In the genomic region with DNA sequence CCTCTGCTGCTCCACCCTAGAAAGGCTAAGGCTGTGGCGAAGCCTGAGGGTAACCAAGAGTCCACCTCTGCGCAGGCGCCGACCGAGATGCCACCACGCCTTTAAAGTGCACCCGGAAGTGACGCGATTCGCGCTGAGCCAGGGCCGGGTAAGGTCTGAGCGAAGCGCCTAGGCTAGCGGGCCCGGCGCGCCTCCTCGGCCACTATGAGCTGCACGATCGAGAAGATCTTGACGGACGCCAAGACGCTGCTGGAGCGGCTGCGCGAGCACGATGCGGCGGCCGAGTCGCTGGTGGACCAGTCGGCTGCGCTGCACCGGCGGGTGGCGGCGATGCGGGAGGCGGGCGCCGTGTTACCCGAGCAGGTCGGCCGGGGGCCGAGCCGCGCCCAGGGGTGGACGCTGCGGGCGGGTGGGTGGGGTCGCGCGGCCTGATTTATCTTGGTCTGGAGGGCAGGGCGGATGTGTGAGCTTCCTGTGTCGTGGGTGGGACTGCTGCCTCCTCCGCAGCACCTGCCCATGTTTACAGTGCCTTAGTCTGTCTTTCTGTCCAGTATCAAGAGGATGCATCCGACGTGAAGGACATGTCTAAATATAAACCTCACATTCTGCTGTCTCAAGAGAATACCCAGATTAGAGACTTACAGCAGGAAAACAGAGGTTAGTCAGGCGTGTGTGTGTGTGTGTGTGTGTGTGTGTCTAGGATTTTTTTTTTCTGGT, we compare ENCODE assay signal across 8 mouse cellular contexts. TPM values are rescaled to one million over a fixed set of nuclear protein-coding genes. Genes with fewer than 3 reads are reported as not detected.
DNase-seq lines count a peak whose midpoint lies in the region; ATAC-seq and TF ChIP-seq lines count a peak whose summit lies in the region.

A gene (plus strand): TSS at position 104 of the 717 bp plus-strand sequence.

- WGBS in heart, embryonic 12.5 days = under 1% methylated on average over 60 of the region's 60 CpGs
- under 1% methylated on average over 60 of the region's 60 CpGs for WGBS in kidney, postnatal 0 days
- WGBS in liver, embryonic 11.5 days = under 1% methylated on average over 57 of the region's 60 CpGs
- WGBS in stomach, embryonic 14.5 days = under 1% methylated on average over 60 of the region's 60 CpGs

- H3K4me1 ChIP-seq in erythroblast, embryonic 14.5 days (ENCODE audit: control insufficient read depth) = peaks cover 21% of the 10 kb centered on the region
- H3K4me1 ChIP-seq in heart, embryonic 12.5 days (replicated peaks) = peaks cover 11% of the 10 kb centered on the region
- H3K4me1 ChIP-seq in kidney, postnatal 0 days (replicated peaks; ENCODE audit: insufficient read depth, low read length) = no peaks in the 10 kb centered on the region
- H3K4me1 ChIP-seq in liver, embryonic 11.5 days (replicated peaks; ENCODE audit: control insufficient read depth, insufficient read depth, low read length) = peaks cover 15% of the 10 kb centered on the region; the same call in 1 of the 2 replicates
- peaks cover 3% of the 10 kb centered on the region; the same call in 1 of the 2 replicates for H3K4me1 ChIP-seq in stomach, embryonic 14.5 days (ENCODE audit: control insufficient read depth, insufficient read depth, low read length)

- peak within 1 kb of the TSS; percentile 31 for H3K4me3 ChIP-seq in C2C12 (ENCODE audit: insufficient read depth, poor library complexity, severe bottlenecking)
- H3K4me3 ChIP-seq in erythroblast, embryonic 14.5 days (replicated peaks) = peak within 1 kb of the TSS; percentile 66
- peak within 1 kb of the TSS; percentile 70 for H3K4me3 ChIP-seq in heart, embryonic 12.5 days
- H3K4me3 ChIP-seq in kidney, postnatal 0 days (replicated peaks; ENCODE audit: low read depth, low read length) = peak within 1 kb of the TSS; percentile 80
- H3K4me3 ChIP-seq in liver, embryonic 11.5 days (ENCODE audit: low read depth, low read length) = peak within 1 kb of the TSS; percentile 79
- H3K4me3 ChIP-seq in stomach, embryonic 14.5 days (ENCODE audit: low read depth, low read length) = peak within 1 kb of the TSS; percentile 64

- peak within 1 kb of the TSS; percentile 65 for H3K4me2 ChIP-seq in heart, embryonic 12.5 days
- H3K4me2 ChIP-seq in kidney, postnatal 0 days (ENCODE audit: low read length) = peak within 1 kb of the TSS; percentile 66
- H3K4me2 ChIP-seq in liver, embryonic 11.5 days = peak within 1 kb of the TSS; percentile 74
- peak within 1 kb of the TSS; percentile 55 for H3K4me2 ChIP-seq in stomach, embryonic 14.5 days (replicated peaks; ENCODE audit: low read depth, low read length)

- no peaks in the 10 kb centered on the region for H3K27me3 ChIP-seq in C2C12 (ENCODE audit: control insufficient read depth, insufficient read depth, insufficient read length)
- peaks cover 3% of the 10 kb centered on the region for H3K27me3 ChIP-seq in erythroblast, embryonic 14.5 days (ENCODE audit: control insufficient read depth)
- no peaks in the 10 kb centered on the region for H3K27me3 ChIP-seq in heart, embryonic 12.5 days (replicated peaks)
- no peaks in the 10 kb centered on the region for H3K27me3 ChIP-seq in kidney, postnatal 0 days (ENCODE audit: insufficient read depth, low read length)
- no peaks in the 10 kb centered on the region for H3K27me3 ChIP-seq in liver, embryonic 11.5 days (replicated peaks; ENCODE audit: control insufficient read depth, insufficient read depth, low read length)
- no peaks in the 10 kb centered on the region for H3K27me3 ChIP-seq in stomach, embryonic 14.5 days (ENCODE audit: control insufficient read depth, insufficient read depth, low read length)

- ATAC-seq in heart, embryonic 12.5 days (ENCODE audit: insufficient number of reproducible peaks, low FRiP score) = peak; percentile 98
- ATAC-seq in kidney, postnatal 0 days (replicated peaks; ENCODE audit: low FRiP score, low read depth) = peak; percentile 96
- peak; percentile 98 for ATAC-seq in liver, embryonic 11.5 days (replicated peaks; ENCODE audit: low FRiP score)
- ATAC-seq in stomach, embryonic 14.5 days (ENCODE audit: insufficient number of reproducible peaks, insufficient read depth, low FRiP score, low read depth) = peak; percentile 96

- H3K9me3 ChIP-seq in erythroblast, embryonic 14.5 days (ENCODE audit: control insufficient read depth, low read length) = peaks cover 4% of the 10 kb centered on the region; the same call in 1 of the 2 replicates
- H3K9me3 ChIP-seq in heart, embryonic 12.5 days (replicated peaks) = no peaks in the 10 kb centered on the region
- H3K9me3 ChIP-seq in kidney, postnatal 0 days (replicated peaks; ENCODE audit: low read length) = no peaks in the 10 kb centered on the region
- no peaks in the 10 kb centered on the region; the same call in 1 of the 2 replicates for H3K9me3 ChIP-seq in liver, embryonic 11.5 days (ENCODE audit: control insufficient read depth, low read length)
- no peaks in the 10 kb centered on the region for H3K9me3 ChIP-seq in stomach, embryonic 14.5 days (ENCODE audit: control insufficient read depth, low read depth, low read length)

- peaks cover 17% of the 10 kb centered on the region for H3K79me2 ChIP-seq in C2C12 (ENCODE audit: control insufficient read depth, insufficient read depth)

- H3K27ac ChIP-seq in heart, embryonic 12.5 days (ENCODE audit: poor library complexity, severe bottlenecking) = peak within 1 kb of the TSS; percentile 91
- peak within 1 kb of the TSS; percentile 94 for H3K27ac ChIP-seq in kidney, postnatal 0 days
- H3K27ac ChIP-seq in liver, embryonic 11.5 days (ENCODE audit: low read depth, low read length) = peak within 1 kb of the TSS; percentile 90
- H3K27ac ChIP-seq in stomach, embryonic 14.5 days (ENCODE audit: low read length) = peak within 1 kb of the TSS; percentile 84

- DNase-seq in brain, embryonic 14.5 days (ENCODE audit: low read depth) = peak; percentile 96
- peak; percentile 94 for DNase-seq in kidney, postnatal 0 days (ENCODE audit: low spot score)
- DNase-seq in liver, embryonic 11.5 days (ENCODE audit: low spot score) = peak; percentile 90
- peak; percentile 96 for DNase-seq in naive thymus-derived CD4-positive, alpha-beta T cell, adult 2 months (ENCODE audit: low read depth)

- H3ac ChIP-seq in C2C12 (ENCODE audit: control insufficient read depth, insufficient read length, low read depth) = peak within 1 kb of the TSS; percentile 87

- TF ChIP-seq POLR2A in brain, embryonic 14.5 days (IDR thresholded peaks at IDR 0.05; ENCODE audit: borderline replicate concordance, extremely low read depth, insufficient read depth, insufficient read length, poor library complexity, severe bottlenecking) = peak; percentile 84

- peaks cover 2% of the 10 kb centered on the region for H3K79me3 ChIP-seq in C2C12 (ENCODE audit: low read depth)

- H3K36me3 ChIP-seq in C2C12 (ENCODE audit: control insufficient read depth, insufficient read depth) = peaks cover 27% of the 10 kb centered on the region
- H3K36me3 ChIP-seq in erythroblast, embryonic 14.5 days (ENCODE audit: control insufficient read depth) = peaks cover 14% of the 10 kb centered on the region
- peaks cover 28% of the 10 kb centered on the region for H3K36me3 ChIP-seq in heart, embryonic 12.5 days
- peaks cover 21% of the 10 kb centered on the region for H3K36me3 ChIP-seq in kidney, postnatal 0 days (ENCODE audit: insufficient read depth, low read length)
- peaks cover 10% of the 10 kb centered on the region for H3K36me3 ChIP-seq in liver, embryonic 11.5 days (ENCODE audit: control insufficient read depth, insufficient read depth, low read length)
- peaks cover 15% of the 10 kb centered on the region for H3K36me3 ChIP-seq in stomach, embryonic 14.5 days (ENCODE audit: control insufficient read depth, insufficient read depth, low read length)

- TF ChIP-seq CTCF in C2C12 (IDR thresholded peaks at IDR 0.05; ENCODE audit: control insufficient read depth, insufficient read depth, insufficient read length) = no peak
- TF ChIP-seq CTCF in brain, embryonic 14.5 days (IDR thresholded peaks at IDR 0.05; ENCODE audit: borderline replicate concordance, extremely low read depth, insufficient read depth, insufficient read length) = no peak
- TF ChIP-seq CTCF in kidney, postnatal 0 days (IDR thresholded peaks at IDR 0.05; ENCODE audit: low read depth) = no peak

- peak within 1 kb of the TSS; percentile 83 for H3K9ac ChIP-seq in heart, embryonic 12.5 days
- H3K9ac ChIP-seq in kidney, postnatal 0 days (ENCODE audit: low read depth, low read length) = peak within 1 kb of the TSS; percentile 85
- H3K9ac ChIP-seq in liver, embryonic 11.5 days (ENCODE audit: low read depth, low read length) = peak within 1 kb of the TSS; percentile 69
- H3K9ac ChIP-seq in stomach, embryonic 14.5 days (replicated peaks; ENCODE audit: low read depth, low read length) = peak within 1 kb of the TSS; percentile 69

TF ChIP-seq in C2C12, 6 proteins besides CTCF, POLR2A, EP300 and RAD21:
- TF ChIP-seq MYOD1 (IDR thresholded peaks at IDR 0.05; ENCODE audit: control insufficient read depth, insufficient read length, low read depth) = peak; percentile 9
- TF ChIP-seq FOSL1 (IDR thresholded peaks at IDR 0.05; ENCODE audit: insufficient read depth, low read length, poor library complexity, severe bottlenecking) = no peak
- TF ChIP-seq MYOG (IDR thresholded peaks at IDR 0.05; ENCODE audit: control insufficient read depth, extremely low read depth, insufficient read length) = no peak
- peak; percentile 73 for TF ChIP-seq MAX (IDR thresholded peaks at IDR 0.05)

RNA-seq across cellular contexts. Expression of the gene that starts here (rescaled TPM):
- 21.6 TPM for polyA plus RNA-seq in C2C12 (2012; fragmentation: generic; extraction: Trizol)
- polyA plus RNA-seq in brain, embryonic 14.5 days (2012; rRNA removed) = 46.5 and 49.0 TPM in 2 replicates
- 0.17 and 0.42 TPM in 2 replicates for polyA plus RNA-seq in erythroblast, embryonic 14.5 days (2012)
- polyA plus RNA-seq in heart, embryonic 12.5 days (2016; fragmentation: Nextera tagmentation; extraction: Ambion mirVana) = 78.6 and 92.4 TPM in 2 replicates
- polyA plus RNA-seq in kidney, postnatal 0 days (2015; fragmentation: Nextera tagmentation; extraction: Ambion mirVana) = 54.4 and 59.5 TPM in 2 replicates
- polyA plus RNA-seq in liver, embryonic 11.5 days (2014; fragmentation: Nextera tagmentation; extraction: Ambion mirVana) = 40.5 and 42.9 TPM in 2 replicates
- 58.8 and 61.9 TPM in 2 replicates for polyA plus RNA-seq in stomach, embryonic 14.5 days (2014; fragmentation: Nextera tagmentation; extraction: Ambion mirVana)

Comparison
In these comparisons a context has a peak if more than half of its experiments do, and no peak if none do; other contexts are left out.
1. Peak in every context shown above with its lines: DNase-seq, ATAC-seq, H3K4me3 ChIP-seq and H3K27ac ChIP-seq.
2. RNA of the gene that starts here (polyA plus RNA-seq): 78.6 to 92.4 TPM in heart, embryonic 12.5 days, 58.8 to 61.9 TPM in stomach, embryonic 14.5 days, 54.4 to 59.5 TPM in kidney, postnatal 0 days, 46.5 to 49.0 TPM in brain, embryonic 14.5 days, 40.5 to 42.9 TPM in liver, embryonic 11.5 days and 21.6 TPM in C2C12 (single experiment); 0.17 to 0.42 TPM in erythroblast, embryonic 14.5 days; every median in the first group is over 10 times any median in the second.